Mouse (Mus musculus): Measurements from ENCODE around the gene Galnt7.

Gene Galnt7

DNA sequence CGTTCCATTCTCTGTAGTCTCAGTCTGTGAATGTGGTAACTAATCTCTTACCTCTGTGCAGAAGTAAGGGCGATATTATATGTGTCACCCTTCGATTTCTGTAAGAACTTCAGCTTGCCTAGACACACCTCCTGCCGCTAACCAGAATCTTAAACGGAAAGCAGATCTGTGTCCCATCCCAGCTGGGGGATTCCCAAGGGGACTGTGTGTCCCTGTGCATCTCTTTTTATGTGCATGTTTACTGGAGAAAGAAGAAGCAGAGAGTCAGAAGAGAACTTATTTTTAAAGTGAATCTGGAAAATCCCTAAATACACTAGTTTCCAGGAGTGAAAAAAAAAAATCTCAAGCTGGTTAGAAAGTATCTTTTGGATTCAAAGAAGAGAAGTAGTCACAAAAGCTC is 75.5 kb downstream of the Galnt7 start:
- DNase-seq, result no peak

DNA sequence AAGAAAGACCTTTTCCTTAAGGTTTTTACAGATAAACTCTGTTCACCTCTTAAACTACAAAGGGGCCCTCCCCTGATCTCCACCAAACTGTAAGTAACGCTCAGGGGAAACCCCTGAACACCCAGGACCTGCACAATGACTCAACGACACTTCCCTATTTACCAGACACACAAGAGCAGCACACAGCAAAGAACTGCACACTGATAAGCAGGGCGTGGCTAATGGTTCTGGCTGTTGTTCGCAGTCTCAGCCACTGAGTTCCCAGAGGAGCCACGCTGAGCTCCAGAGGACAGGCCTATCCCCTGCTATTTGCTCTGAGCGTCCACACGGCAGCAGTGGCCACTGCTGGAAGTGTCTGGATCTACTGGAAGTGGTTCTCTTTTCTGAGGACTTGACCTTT is 76.6 kb downstream of the Galnt7 start:
- peak; percentile 61 for DNase-seq

DNA sequence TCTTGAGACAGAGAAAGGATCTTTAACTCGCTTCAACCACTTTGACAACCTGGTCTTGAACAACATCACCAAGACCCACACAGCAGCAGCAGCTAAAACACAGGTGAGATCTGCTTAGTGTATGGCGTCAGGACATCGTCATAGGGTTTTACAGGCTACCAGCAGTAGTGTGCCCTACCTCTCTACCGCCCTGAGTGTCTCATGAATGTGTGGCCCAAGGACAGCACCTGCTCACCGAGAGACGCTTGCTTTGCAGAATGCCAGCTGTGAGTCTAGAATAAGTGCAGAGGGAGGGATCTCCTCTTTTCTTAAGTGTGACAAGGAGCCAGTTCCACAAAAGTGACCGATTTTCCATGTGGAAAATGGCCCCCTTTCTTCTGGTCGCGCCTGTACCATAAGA is 77.5 kb downstream of the Galnt7 start:
- DNase-seq, result no peak

DNA sequence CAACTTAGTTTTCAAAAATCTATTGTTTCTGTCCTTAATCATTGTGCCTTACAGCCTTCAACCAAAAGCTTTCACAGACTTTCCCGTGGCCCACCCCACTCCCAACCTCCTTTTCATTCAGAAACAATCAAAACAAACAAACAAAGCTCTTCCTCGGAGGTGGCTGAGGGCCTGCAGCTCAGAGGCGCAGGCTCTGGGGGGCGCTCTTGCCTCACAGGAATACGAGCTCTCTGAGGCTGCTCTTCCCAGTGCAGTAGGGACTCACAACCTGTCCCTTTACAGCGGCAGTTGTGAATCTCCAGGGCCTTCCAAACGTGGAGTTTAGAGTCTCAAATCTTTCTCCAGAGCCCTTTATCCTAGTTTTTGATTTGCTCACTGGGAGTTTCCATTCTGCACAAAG is 78.4 kb downstream of the Galnt7 start:
- peak; percentile 83 for DNase-seq

DNA sequence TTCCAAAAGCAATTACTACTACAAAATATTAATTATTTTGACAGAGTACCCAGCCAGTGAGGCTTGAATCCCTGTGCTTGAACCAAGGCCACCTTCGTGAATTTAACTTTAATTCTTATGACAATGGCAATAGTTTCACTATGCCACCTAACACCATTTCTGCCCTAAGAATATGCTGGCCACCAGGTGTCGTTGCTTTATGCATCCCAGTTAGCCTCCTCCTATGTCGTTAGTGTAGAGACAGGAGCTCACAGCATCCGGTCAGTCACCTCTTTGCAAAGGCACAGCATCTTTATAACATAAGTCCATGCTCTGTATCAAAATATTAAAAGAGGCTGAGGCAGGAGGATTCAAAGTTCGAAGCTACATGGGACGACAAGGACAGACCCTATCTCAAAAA is 79.0 kb downstream of the Galnt7 start:
- peak; percentile 48 for DNase-seq

DNA sequence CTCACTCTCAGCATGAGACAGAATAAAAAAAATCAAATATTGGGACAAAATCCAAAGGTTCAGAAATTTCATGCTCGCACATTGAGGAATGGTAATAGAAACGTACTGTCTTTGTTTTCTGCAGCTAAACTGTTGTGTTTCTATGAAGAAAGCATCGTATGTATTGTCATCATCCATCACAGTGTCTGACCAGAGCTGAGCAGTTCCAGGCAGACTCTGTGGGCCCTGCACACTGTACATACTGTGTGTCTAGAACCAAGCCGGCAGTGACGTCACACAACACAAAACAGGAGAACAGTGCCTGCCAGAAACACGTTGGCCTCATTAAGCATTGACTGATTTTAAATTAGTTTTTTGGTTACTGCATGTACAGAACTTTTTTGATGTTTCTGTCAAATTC is 82.9 kb downstream of the Galnt7 start:
- DNase-seq, result peak; percentile 48

DNA sequence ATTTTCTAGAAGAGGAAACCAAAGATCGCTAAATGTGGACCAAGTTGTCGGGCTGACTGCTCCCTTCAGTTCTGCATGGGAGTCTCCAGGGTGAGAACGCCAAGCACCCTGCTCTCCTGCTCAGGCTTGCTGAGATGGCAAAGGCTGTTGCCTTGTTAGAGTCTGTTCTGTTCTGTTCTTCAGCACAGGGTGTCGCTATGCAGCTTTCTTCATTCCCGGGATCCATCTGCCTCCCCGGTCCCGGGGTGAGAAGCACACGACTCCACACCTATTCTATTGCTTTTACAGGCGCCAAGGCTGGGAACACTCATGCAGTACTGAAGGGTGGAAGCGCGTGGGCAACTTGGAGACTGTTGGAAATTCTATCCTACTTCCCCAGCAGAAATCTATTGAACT is 83.4 kb downstream of the Galnt7 start:
- DNase-seq, result peak; percentile 74

DNA sequence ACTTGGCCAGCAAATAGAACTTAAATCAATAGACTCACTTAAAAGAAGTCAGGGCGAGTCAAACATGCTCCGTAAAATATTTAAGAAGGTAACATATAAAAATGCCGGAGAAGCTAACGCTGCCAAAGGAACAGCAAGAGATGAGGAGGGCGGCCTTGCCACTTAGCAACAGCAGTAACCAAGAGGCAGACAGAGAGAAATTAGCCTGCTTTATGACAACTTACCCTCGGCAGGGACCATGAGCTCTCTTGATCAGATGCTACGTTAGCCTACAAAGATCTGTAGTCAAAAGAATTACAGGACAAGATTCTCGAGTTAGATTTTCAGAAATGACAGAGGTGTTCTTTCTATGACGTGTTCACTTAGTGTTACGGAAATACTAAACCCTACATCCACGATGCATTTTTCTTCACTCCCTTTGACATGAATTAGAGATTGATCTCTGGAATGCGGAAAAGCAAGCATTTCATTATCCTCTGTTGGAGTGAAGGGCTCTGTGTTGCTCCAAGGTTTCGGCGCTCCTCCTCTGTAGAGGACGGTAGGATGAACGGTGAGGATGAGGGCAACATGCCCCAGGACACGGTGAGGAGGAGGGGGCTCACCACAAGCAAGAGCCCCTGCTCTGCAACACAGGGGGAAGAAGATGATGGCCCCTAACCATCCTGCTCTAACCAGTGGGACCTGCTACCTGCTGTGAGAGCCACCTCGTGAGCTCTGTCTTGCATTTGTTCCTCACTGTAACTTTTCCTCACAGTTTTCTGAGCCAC is 84.0 kb downstream of the Galnt7 start:
- no peak for DNase-seq

DNA sequence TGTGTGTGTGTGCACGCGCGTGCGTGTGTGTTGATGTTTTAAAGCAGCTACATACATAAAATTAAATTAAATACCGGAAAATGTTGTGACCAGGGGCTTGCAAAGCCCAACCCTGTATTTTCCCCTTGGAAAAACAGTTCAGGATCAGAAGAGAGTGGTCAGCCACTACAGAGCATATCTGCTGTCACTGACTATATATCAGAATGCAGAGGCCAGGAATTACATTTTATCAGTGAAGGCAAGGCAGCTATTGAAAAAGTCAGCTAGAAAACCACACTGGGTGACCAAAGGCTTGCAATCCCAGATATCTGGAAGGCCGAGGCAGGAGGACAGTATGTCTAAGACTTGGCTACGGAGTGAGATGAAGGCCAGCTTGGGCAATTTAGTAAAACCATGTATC is 84.8 kb downstream of the Galnt7 start:
- DNase-seq, result no peak

DNA sequence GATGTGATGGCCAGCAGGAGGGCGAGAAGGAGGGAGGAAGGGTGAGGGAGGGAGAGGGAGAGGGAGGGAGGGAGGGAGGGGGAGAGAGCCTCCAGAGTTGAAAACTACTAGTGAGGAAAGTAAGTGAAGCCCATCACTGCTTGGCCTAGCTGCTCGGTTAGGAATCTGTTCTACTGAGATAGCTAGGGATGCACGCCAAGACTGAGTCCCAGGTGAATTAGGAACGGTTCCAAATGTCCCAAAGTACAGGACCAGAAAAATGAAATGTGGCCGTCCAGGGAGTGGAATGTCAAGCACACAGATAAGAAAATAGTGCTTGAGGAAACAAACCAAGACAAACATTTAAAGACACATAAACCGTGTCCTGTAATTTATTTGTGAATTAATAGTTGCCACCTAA is 87.8 kb downstream of the Galnt7 start:
- DNase-seq, result peak; percentile 77

DNA sequence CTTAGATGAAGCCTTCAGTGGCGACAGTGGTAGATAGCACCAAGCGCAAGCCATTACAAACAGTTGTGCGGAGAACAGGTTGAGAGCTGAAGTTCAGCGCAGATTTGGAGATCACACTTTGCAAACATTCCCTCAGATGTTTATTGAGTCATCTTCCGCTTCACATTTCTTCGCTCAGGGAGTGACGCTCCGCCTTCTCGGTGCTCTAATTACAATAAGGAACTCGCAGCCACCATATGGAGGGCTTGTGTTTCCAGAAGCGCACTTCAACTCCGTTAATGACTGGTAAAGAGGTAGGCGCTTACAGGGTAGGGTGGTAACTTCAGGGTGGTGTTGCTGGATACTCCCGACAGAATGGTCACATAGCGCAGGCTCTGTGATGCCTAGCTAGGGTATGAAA is 89.1 kb downstream of the Galnt7 start:
- DNase-seq, result no peak

DNA sequence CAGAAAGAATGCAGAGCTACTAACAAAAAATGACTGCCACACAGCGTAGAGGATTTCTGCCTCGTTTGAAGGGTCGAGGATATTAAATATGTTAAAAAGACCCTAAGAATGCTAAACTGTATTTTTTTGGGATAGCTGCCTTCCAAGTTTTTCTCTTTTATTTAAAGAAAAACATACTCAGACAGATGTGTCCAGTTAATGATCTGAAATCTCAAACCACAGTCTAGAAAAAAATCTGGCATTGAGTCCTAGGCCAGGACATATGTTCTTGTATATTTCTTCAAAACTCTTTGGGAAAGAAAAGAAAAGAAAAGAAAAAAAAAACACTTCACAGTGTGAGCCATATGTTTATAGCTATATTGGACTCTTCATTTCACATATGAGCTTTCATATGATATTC is 90.1 kb downstream of the Galnt7 start:
- DNase-seq, result no peak

DNA sequence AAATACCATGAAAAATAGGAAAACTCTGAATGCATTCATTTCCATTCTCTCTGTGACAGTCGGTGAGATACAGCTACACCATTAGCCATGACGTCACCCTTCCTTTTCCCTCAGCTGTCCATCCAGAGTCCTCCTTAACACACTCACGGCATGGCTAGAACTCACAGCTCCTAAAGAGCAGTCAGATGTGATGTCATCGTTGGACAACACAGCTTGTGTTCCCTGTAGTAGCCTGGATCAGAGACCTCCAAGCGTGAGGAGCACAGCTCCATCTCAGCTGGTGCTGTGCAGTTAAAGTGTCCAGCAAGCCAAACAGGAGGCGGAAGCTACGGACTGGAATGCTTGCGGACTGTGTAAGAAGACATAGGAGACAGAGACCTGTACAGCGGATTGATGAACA is 91.9 kb downstream of the Galnt7 start:
- peak; percentile 60 for DNase-seq

DNA sequence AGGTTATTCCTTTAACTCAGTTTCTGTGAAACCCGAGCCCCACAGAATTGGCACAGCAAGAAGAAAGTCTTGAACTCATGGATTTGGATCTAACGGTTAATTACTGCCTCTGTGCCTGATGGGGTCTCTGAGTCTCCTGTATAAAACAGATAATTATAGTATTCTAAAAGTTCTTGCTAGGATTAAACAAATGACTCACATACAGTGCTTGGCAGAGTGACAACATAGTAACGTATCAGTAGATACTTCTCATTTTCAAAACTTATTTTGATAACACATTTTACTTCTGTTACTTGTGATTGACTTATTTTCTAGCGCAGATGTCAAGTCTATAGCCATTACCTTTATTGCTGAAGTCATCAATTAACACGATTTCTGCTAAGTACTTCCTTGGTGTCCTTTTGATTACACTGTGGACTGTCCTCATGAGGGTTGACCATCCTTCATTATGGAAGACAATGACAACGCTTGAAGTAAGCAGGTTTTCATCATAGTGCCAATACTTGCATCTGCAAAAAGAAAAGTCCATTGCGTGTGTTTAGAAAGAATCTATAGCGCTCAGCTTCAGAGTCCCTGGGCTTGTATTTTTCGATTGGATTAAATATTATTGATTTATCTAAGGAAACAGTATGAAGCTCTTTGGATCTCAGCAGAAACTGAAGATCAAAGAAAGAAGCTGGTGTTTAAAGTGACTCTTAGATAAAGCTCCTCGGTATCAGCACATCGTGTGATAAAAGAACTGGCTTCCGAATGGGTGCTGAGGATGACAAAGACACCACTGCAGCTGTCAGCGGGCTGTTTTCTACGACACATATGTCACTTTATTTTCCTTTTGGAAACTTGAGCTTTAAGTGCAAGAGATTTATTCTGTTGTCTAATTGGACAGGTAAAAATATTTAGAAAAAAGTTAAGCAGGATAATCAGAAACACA is 100.5 kb downstream of the Galnt7 start:
- no peak for DNase-seq

DNA sequence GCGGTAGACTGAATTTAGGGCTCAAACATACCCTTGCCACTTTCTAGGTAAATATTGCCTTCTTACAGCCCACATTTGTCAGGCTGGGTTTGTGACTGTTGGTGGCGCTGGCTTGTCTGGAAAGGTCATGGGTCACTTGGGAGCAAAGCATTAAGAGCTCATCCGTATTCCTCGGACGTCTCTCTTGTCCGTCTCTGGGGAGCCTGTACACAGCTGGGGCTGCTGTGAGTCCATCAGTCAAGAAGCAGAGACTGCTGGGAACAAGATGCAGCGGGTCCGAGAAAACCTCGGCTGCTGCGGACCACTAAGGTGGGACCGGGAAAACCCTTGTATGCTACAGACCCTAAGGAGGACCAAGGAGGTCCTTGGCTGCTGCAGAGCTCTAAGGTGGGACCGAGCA is 105.3 kb downstream of the Galnt7 start:
- DNase-seq, result no peak

DNA sequence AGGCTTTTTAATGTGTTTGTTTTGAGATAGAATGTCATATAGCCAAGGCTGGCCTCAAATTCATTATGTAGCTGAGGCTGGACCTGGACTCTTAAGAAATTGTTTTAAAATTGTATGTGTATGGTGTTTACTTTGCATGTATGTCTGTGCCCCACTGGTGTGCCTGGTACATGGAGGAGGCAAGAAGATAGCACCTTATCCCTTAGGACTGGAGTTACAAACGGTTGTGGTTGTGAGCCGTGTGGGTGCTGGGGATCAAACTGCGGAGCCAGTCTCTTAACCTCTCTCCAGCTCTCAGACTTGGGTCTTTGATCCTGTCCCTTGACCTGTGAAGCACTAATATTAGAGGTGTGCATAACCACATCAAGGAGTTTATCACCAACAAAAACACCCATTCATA is 106.0 kb downstream of the Galnt7 start:
- peak; percentile 59 for DNase-seq

DNA sequence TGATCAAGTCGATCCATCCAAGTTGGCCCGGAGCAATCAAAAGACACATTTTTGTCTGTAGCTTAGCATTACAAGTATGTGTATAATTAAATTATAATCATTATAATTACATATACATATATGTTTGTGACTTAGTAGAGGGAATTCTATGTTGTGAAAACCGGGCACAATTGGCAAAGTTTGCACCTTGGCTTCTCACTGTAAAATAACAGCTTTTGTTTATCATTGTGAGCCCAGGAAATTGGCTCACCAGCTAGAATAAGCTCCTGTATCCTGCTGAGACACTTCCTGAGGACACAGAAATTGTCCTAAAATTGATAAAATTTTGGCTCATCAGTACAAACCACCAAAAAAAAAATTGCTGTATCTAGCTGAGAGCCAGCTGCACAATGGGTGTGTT is 106.4 kb downstream of the Galnt7 start:
- peak; percentile 85 for DNase-seq

DNA sequence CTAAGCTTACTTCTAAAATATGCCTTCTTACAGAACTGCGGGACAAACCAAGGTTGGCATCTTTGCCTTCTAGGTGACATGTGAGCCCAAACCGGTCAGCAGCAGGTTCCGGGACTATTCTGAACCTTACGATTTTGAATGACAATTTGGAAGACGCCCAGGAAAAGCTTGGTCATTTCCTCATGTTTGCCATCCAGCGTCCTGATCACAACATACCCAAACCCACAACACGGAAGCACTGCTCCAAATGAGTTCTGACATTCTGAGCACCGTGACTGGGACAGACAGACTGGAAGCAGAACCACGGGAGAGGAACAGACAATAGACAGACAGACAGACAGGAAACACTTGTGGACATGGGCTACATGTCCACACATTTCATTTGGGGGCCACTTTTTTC is 111.4 kb downstream of the Galnt7 start:
- no peak for DNase-seq

DNA sequence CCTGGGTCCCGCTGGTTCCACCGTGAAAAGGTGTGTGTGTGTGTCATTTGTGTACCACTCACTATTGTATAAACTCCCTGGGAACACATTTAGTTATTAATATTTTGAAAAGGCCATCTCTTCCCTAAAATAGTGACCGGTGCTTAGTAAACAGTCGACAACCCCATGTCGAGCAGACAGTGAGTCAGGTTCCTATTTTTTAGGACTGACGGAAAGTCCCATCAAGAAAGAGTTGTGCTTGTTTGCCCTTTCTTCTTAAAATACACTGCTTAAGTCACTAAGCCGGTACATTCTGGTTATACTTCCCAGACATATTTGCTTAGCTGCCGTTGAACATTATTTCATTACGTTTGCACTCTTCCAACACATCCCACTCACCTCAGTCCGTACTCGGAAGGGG is 111.9 kb downstream of the Galnt7 start:
- DNase-seq, result no peak

DNA sequence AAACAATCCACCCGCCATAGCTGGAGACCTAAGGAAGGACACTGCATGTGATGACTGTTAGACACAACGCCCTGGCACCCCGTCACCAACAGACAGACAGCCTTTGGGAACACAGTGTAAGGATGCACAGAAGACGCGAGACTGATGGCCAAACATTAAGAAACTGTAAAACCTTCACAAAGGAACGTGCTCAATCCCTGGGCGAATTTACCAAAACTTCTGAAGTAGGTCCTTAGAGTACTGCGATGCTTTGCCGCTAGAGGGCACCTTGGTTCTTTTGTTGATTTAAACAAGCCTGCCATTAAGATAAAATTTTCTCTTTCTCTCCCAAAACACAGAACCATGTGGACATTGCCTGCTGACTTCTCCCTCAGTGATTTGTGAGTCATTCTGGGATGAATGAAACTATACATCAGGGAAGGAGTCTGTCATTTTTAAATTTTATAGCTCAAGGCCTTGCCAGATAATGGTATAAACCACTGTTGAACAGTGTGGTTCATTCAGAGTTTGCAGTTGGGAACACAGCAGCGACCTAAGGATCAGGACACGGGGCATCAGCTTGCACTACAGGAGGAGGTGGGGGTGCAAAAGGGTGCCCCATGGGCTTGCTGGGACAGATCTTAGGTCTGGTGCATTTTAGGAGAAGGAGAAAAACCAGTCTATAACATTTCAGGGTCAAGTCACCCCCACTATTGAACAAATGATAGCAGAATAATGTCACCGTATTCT is 112.6 kb downstream of the Galnt7 start:
- DNase-seq, result peak; percentile 71

DNA sequence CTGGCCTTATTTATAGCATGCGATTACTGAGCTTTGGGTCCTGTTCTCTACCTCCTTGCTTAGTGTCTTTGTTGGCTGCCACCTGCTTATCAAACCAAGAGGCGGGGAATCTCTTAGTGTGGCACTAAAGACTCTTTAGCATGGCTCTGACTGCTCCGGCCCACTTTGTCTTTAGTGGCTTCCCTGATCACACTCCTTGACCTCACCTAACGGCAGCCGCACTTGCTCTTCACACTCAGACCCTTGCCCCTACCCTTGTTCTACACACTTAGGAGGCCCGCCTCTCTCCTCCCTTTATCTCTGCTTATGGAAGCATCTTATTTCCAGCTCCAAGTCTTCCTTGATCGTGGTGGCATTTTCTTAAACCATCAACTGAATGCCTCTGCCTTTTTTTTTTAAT is 114.2 kb downstream of the Galnt7 start:
- DNase-seq, result no peak

DNA sequence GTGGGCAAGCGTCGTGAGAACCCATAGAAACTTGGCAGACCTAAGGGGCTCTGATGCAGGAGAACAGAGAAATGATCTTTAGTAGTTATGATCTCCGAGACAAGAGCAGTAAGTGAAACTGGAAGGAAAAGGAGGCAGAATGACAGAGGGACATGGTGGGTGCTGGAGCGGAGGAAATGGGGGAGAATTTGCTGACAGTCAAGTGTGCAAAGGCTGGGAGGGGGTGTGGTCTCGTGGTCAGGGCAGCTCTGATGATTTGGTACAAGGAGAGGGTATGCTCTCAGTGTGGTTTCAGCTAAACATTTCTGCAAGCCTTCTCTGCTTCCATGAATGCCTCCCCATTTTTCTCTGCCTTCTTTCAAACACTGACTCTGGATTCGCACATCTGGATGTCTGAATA is 116.7 kb downstream of the Galnt7 start:
- DNase-seq, result no peak

DNA sequence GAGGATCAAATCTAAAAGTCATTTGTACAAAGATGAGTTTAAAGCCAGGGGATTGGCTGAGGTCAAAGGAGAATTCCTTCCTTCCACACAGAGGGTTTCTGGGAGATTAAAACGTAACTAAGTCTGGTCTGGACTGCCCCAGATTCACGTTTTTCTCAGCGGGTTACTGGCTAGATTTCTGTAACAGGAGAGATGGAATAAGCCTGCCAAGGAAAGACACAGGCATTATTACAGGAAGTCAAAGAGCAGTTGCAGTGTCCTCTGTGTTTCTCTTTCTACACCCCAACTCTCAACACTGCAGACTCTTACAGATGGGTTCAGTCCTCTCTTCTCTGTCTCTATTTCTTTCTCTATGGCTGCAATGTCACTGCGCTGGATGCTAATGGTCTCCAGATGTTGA is 118.3 kb downstream of the Galnt7 start:
- no peak for DNase-seq

DNA sequence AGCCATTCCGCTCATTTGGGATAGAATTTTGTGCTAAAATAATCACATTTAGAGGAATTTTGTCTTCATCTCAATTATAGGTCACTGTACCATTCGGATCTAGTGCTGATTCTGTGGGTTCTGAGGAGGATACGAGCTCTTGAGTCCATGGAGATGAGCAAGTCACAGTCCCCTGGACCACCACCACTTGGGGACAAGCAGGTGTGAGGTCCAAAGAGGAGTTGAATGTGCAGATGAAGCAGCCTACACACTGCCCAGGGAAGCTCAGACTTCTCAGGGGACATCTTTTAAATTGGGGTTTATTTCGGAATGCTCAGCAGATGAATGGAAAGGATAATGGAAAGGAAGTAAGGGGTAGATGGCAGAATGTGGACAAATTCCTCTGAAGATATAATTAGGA is 119.7 kb downstream of the Galnt7 start:
- DNase-seq, result no peak
